Mouse (Mus musculus): ENCODE results near the gene Tmem183a. TPM values are rescaled to one million over a fixed set of nuclear protein-coding genes. Genes with fewer than 3 reads are reported as not detected.

Gene Tmem183a
- 93.7 and 104 TPM in 2 replicates for polyA plus RNA-seq (2015; fragmentation: Nextera tagmentation; extraction: Ambion mirVana)

DNA sequence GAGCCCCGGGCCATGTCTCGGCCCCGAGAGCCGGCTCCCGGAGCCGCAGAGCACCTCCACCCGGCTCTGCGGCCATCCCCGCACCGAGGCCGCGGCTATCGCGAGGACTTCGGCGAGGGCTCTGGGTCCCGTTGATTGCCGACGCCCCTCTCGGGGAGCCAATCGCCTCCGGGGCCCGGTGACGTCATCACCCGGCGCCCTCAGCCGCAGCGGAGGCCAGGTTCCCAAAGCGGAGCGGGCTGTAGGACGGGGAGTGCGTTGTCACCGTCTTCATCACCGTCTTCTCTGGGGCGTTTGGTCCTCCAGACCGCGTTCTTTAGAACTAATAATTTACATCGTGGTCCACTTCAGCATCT, at the start of gene Tmem183a:
TSS of gene Tmem183a (minus strand) at position 123 of the 356 bp plus-strand sequence.
- under 1% methylated on average over 38 of the region's 38 CpGs for WGBS
- H3K4me2 ChIP-seq (ENCODE audit: low read depth, low read length), result peak within 1 kb of the TSS; percentile 90
- H3K27me3 ChIP-seq (ENCODE audit: control insufficient read depth, insufficient read depth, low read length), result no peaks in the 10 kb centered on the region

GRCm38 (mm10) chr1:134408080-134408479, 46.3 kb upstream of the Tmem183a start:
- WGBS, result 68% methylated on average over 8 of the region's 8 CpGs
- H3K9ac ChIP-seq (ENCODE audit: low read length), result no peak overlapping the region
- ATAC-seq (ENCODE audit: insufficient read depth, low FRiP score), result no peak
- no peaks in the 10 kb centered on the region for H3K9me3 ChIP-seq (replicated peaks; ENCODE audit: control insufficient read depth, low read length)
- no peak overlapping the region for H3K4me2 ChIP-seq (ENCODE audit: low read depth, low read length)
- no peak overlapping the region for H3K4me3 ChIP-seq (replicated peaks; ENCODE audit: low read length)
- peaks cover 10% of the 10 kb centered on the region for H3K4me1 ChIP-seq (ENCODE audit: control insufficient read depth, insufficient read depth, low read length)
- H3K27me3 ChIP-seq (ENCODE audit: control insufficient read depth, insufficient read depth, low read length), result no peaks in the 10 kb centered on the region
- peaks cover 17% of the 10 kb centered on the region; the same call in 1 of the 2 replicates for H3K36me3 ChIP-seq (ENCODE audit: control insufficient read depth, insufficient read depth, low read length)
- no peak overlapping the region for H3K27ac ChIP-seq (ENCODE audit: low read length)

More for the DNA sequence above, at the start of gene Tmem183a:
- Histone ChIP-seq H3K4me3 (replicated peaks; ENCODE audit: low read length) (peak within 1 kb of the TSS; percentile 97), H3K4me1 (ENCODE audit: control insufficient read depth, insufficient read depth, low read length) (peaks cover 11% of the 10 kb centered on the region), H3K36me3 (ENCODE audit: control insufficient read depth, insufficient read depth, low read length) (peaks cover 7% of the 10 kb centered on the region), H3K27ac (ENCODE audit: low read length) (peak within 1 kb of the TSS; percentile 91), H3K9me3 (replicated peaks; ENCODE audit: control insufficient read depth, low read length) (no peaks in the 10 kb centered on the region), H3K9ac (ENCODE audit: low read length) (peak within 1 kb of the TSS; percentile 98)
- ATAC-seq (ENCODE audit: insufficient read depth, low FRiP score), result peak; percentile 99

DNA sequence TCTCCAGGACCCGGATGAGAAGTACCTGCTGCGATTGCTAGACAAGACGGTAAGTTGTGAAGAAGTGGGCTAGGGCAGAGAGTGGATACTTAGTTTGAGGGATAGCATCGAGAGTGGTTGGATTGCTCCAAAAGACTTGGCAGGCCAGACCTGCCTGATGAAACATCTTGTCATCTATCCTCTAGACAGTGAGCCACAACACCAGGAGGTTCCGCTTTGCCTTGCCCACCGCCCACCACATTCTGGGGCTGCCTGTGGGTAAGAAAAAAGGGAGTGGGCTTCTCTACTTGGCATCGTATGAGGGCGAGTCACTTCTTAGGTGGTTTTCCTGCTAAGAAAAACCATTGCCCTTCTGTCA, 44.6 kb upstream of the Tmem183a start:
- Histone ChIP-seq H3K27ac (ENCODE audit: low read length) (peak overlapping the region; percentile 87), H3K4me3 (replicated peaks; ENCODE audit: low read length) (peak overlapping the region; percentile 90), H3K9me3 (replicated peaks; ENCODE audit: control insufficient read depth, low read length) (no peaks in the 10 kb centered on the region), H3K4me2 (ENCODE audit: low read depth, low read length) (peak overlapping the region; percentile 86), H3K27me3 (ENCODE audit: control insufficient read depth, insufficient read depth, low read length) (no peaks in the 10 kb centered on the region), H3K4me1 (ENCODE audit: control insufficient read depth, insufficient read depth, low read length) (peaks cover 10% of the 10 kb centered on the region), H3K36me3 (ENCODE audit: control insufficient read depth, insufficient read depth, low read length) (peaks cover 17% of the 10 kb centered on the region; the same call in 1 of the 2 replicates), H3K9ac (ENCODE audit: low read length) (peak overlapping the region; percentile 88)
- peak; percentile 27; the same call in 1 of the 2 replicates for ATAC-seq (ENCODE audit: insufficient read depth, low FRiP score)
- 22% methylated on average over 8 of the region's 8 CpGs for WGBS

DNA sequence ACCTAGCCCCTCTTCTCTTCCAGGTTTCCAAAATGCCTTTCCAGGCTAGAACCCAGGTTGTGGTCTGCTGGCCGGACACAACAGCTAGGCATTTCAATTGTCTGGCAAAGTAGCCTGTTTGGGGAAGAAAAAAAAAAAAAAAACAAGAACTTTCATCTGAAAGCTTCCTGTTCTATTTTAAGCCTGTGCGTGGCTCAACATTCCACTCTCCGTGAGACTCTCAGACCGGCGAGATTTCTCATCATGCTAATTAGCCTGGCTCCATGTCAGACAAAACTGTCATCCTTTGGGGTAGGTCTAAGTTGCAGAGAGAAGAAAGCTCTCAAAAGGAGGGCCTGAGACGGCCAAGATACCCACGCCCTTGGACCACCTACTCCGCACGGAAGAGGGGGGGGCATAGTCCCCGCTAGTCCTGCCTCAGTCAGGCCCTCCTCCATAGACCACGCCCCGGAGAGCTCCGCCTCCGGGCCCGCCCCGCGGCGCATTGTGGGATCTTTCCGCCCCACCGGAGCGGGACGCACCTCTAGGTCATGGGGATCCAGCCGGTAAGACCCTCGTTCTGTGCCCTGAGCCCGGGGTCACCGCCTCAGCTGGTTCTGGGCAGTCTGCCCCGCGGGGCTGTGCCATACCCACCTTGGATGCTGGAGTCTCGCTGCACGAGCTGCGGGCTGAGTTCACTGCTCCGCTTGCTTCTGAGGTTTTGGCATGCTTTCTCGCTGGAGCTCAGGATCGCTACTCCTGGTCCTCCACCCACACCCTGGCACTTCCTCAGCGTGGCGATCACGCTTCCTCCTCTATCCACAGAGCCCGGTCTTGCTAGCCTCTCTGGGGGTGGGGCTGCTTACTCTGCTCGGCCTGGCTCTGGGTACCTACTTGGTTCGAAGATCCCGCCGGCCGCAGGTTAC, 44.0 kb upstream of the Tmem183a start, which contains the start of gene Cyb5r1:
TSS of gene Cyb5r1 (plus strand) at position 51 of the 905 bp plus-strand sequence.
- H3K4me2 ChIP-seq (ENCODE audit: low read depth, low read length), result peak within 1 kb of the TSS; percentile 86
- ATAC-seq (ENCODE audit: insufficient read depth, low FRiP score), result peak; percentile 99
- peak within 1 kb of the TSS; percentile 90 for H3K4me3 ChIP-seq (replicated peaks; ENCODE audit: low read length)
- H3K9me3 ChIP-seq (replicated peaks; ENCODE audit: control insufficient read depth, low read length), result no peaks in the 10 kb centered on the region
- WGBS, result 1% methylated on average over 43 of the region's 43 CpGs
- peak within 1 kb of the TSS; percentile 88 for H3K9ac ChIP-seq (ENCODE audit: low read length)
- no peaks in the 10 kb centered on the region for H3K27me3 ChIP-seq (ENCODE audit: control insufficient read depth, insufficient read depth, low read length)
- H3K36me3 ChIP-seq (ENCODE audit: control insufficient read depth, insufficient read depth, low read length), result peaks cover 17% of the 10 kb centered on the region; the same call in 1 of the 2 replicates
- peak within 1 kb of the TSS; percentile 87 for H3K27ac ChIP-seq (ENCODE audit: low read length)
- H3K4me1 ChIP-seq (ENCODE audit: control insufficient read depth, insufficient read depth, low read length), result peaks cover 10% of the 10 kb centered on the region

GRCm38 (mm10) chr1:134399735-134400134, 38.0 kb upstream of the Tmem183a start:
- no peak overlapping the region for H3K9ac ChIP-seq (ENCODE audit: low read length)
- 63% methylated on average over 5 of the region's 5 CpGs for WGBS
- no peak overlapping the region for H3K4me3 ChIP-seq (replicated peaks; ENCODE audit: low read length)
- H3K9me3 ChIP-seq (replicated peaks; ENCODE audit: control insufficient read depth, low read length), result no peaks in the 10 kb centered on the region
- H3K4me2 ChIP-seq (ENCODE audit: low read depth, low read length), result no peak overlapping the region
- no peaks in the 10 kb centered on the region for H3K36me3 ChIP-seq (ENCODE audit: control insufficient read depth, insufficient read depth, low read length)
- no peak for ATAC-seq (ENCODE audit: insufficient read depth, low FRiP score)
- H3K27me3 ChIP-seq (ENCODE audit: control insufficient read depth, insufficient read depth, low read length), result no peaks in the 10 kb centered on the region
- H3K27ac ChIP-seq (ENCODE audit: low read length), result no peak overlapping the region
- no peaks in the 10 kb centered on the region for H3K4me1 ChIP-seq (ENCODE audit: control insufficient read depth, insufficient read depth, low read length)

DNA sequence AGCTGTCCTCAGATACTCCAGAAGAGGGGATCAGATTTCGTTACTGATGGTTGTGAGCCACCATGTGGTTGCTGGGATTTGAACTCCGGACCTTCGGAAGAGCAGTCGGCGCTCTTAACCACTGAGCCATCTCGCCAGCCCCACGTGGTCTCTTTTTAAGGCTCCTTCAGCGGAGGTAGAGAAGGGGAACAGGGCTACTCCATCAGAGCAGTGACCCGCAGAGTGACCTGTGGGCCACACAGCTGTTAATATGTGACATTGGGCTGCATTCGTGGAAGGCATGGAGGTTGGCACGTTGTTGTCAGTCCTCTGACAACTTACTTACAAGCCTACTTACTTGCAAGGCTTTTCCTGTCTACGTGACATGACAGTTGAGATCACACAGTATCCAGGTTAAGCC, 36.4 kb upstream of the Tmem183a start:
- no peaks in the 10 kb centered on the region for H3K9me3 ChIP-seq (replicated peaks; ENCODE audit: control insufficient read depth, low read length)
- H3K36me3 ChIP-seq (ENCODE audit: control insufficient read depth, insufficient read depth, low read length), result no peaks in the 10 kb centered on the region
- no peaks in the 10 kb centered on the region for H3K4me1 ChIP-seq (ENCODE audit: control insufficient read depth, insufficient read depth, low read length)
- H3K4me3 ChIP-seq (replicated peaks; ENCODE audit: low read length), result no peak overlapping the region
- H3K9ac ChIP-seq (ENCODE audit: low read length), result no peak overlapping the region
- no peak for ATAC-seq (ENCODE audit: insufficient read depth, low FRiP score)
- WGBS, result 90% methylated on average over 12 of the region's 12 CpGs
- no peaks in the 10 kb centered on the region for H3K27me3 ChIP-seq (ENCODE audit: control insufficient read depth, insufficient read depth, low read length)
- H3K4me2 ChIP-seq (ENCODE audit: low read depth, low read length), result no peak overlapping the region
- no peak overlapping the region for H3K27ac ChIP-seq (ENCODE audit: low read length)

DNA sequence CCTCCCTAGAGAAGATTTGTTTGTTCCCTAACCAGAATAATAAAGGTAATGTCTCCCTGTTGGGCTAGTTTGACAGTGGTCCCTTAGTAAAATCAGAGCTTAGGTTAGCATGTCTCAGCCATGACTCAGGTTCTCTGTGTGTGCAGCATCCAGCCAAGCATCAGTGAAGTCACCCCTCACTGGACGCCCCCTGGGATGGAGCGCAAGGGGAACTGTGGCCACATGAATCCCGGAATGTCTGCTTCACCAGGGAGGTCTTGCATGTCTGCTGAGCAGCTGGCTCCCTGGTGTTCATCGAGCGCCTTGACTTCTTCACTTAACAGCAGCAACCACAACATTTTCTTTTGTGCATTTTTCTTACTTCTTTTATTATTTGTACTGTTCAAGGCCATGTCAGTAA, 32.0 kb upstream of the Tmem183a start:
- Histone ChIP-seq H3K27me3 (ENCODE audit: control insufficient read depth, insufficient read depth, low read length) (no peaks in the 10 kb centered on the region), H3K9ac (ENCODE audit: low read length) (no peak overlapping the region), H3K9me3 (replicated peaks; ENCODE audit: control insufficient read depth, low read length) (no peaks in the 10 kb centered on the region), H3K4me2 (ENCODE audit: low read depth, low read length) (no peak overlapping the region), H3K27ac (ENCODE audit: low read length) (no peak overlapping the region), H3K4me3 (replicated peaks; ENCODE audit: low read length) (no peak overlapping the region), H3K4me1 (ENCODE audit: control insufficient read depth, insufficient read depth, low read length) (no peaks in the 10 kb centered on the region), H3K36me3 (ENCODE audit: control insufficient read depth, insufficient read depth, low read length) (no peaks in the 10 kb centered on the region)
- WGBS, result 39% methylated on average over 5 of the region's 5 CpGs
- no peak for ATAC-seq (ENCODE audit: insufficient read depth, low FRiP score)

- Histone ChIP-seq H3K27me3 (ENCODE audit: control insufficient read depth, insufficient read depth, low read length) (no peaks in the 10 kb centered on the region; the same call in 1 of the 2 replicates), H3K4me2 (ENCODE audit: low read depth, low read length) (no peak within 1 kb of the TSS), H3K9ac (ENCODE audit: low read length) (no peak within 1 kb of the TSS), H3K27ac (ENCODE audit: low read length) (no peak within 1 kb of the TSS), H3K36me3 (ENCODE audit: control insufficient read depth, insufficient read depth, low read length) (no peaks in the 10 kb centered on the region), H3K4me3 (replicated peaks; ENCODE audit: low read length) (no peak within 1 kb of the TSS), H3K4me1 (ENCODE audit: control insufficient read depth, insufficient read depth, low read length) (peaks cover 4% of the 10 kb centered on the region; the same call in 1 of the 2 replicates), H3K9me3 (replicated peaks; ENCODE audit: control insufficient read depth, low read length) (no peaks in the 10 kb centered on the region)
- 94% methylated on average over 1 of the region's 1 CpGs for WGBS
- ATAC-seq (ENCODE audit: insufficient read depth, low FRiP score), result no peak
Observed at GRCm38 (mm10) chr1:134385666-134386065, 23.9 kb upstream of the Tmem183a start, which contains the start of gene 4933406M09Rik. TSS of gene 4933406M09Rik (plus strand) at chr1:134385940.

GRCm38 (mm10) chr1:134385176-134385575, 23.4 kb upstream of the Tmem183a start:
- ATAC-seq (ENCODE audit: insufficient read depth, low FRiP score), result no peak
- no peak overlapping the region for H3K9ac ChIP-seq (ENCODE audit: low read length)
- no peaks in the 10 kb centered on the region for H3K36me3 ChIP-seq (ENCODE audit: control insufficient read depth, insufficient read depth, low read length)
- no peaks in the 10 kb centered on the region; the same call in 1 of the 2 replicates for H3K27me3 ChIP-seq (ENCODE audit: control insufficient read depth, insufficient read depth, low read length)
- H3K4me1 ChIP-seq (ENCODE audit: control insufficient read depth, insufficient read depth, low read length), result peaks cover 4% of the 10 kb centered on the region; the same call in 1 of the 2 replicates
- H3K4me2 ChIP-seq (ENCODE audit: low read depth, low read length), result no peak overlapping the region
- no peak overlapping the region for H3K27ac ChIP-seq (ENCODE audit: low read length)
- no peak overlapping the region for H3K4me3 ChIP-seq (replicated peaks; ENCODE audit: low read length)
- no peaks in the 10 kb centered on the region for H3K9me3 ChIP-seq (replicated peaks; ENCODE audit: control insufficient read depth, low read length)
